Mouse (Mus musculus): Measurements from ENCODE around the gene Tenm4.

- TF ChIP-seq CTCF (IDR thresholded peaks at IDR 0.05; ENCODE audit: low read depth) (no peak), EP300 (IDR thresholded peaks at IDR 0.05; ENCODE audit: low read depth) (no peak)
These were observed 334.5 kb downstream of the Tenm4 start for GRCm38 (mm10) chr7:96505538-96505937.

All from liver, embryonic 14.5 days (tissue).